In genomic region chr14:25185556-25185958, GRCm38 (mm10) we compare ENCODE assay signal across 8 mouse cellular contexts.
A peak's percentile ranks its signal among the peaks of the same experiment; 100 is the strongest.
DNase-seq lines count a peak whose midpoint lies in the region; ATAC-seq lines count a peak whose summit lies in the region.

No protein-coding gene starts in this region.

- peaks cover 14% of the 10 kb centered on the region for H3K4me1 ChIP-seq in forebrain, embryonic 14.5 days (ENCODE audit: control insufficient read depth, insufficient read depth, low read length)
- H3K4me1 ChIP-seq in kidney, embryonic 16.5 days (ENCODE audit: insufficient read depth, low read length) = peaks cover 28% of the 10 kb centered on the region

- no peak overlapping the region for H3K9ac ChIP-seq in forebrain, embryonic 14.5 days (ENCODE audit: low read length)
- no peak overlapping the region; the same call in 1 of the 2 replicates for H3K9ac ChIP-seq in kidney, embryonic 16.5 days (replicated peaks; ENCODE audit: low read length)

- H3K4me2 ChIP-seq in forebrain, embryonic 14.5 days (ENCODE audit: low read length) = no peak overlapping the region
- H3K4me2 ChIP-seq in kidney, embryonic 16.5 days (replicated peaks; ENCODE audit: low read depth, low read length) = 0 out of 2 replicates have a peak overlapping the region, but pooled peaks have one; percentile 10

- intact Hi-C loops in heart, postnatal 25 days (cut with DNase I) = no loop called here

- ATAC-seq in forebrain, embryonic 14.5 days = peak; percentile 36; the same call in 1 of the 2 replicates
- peak; percentile 35; the same call in 1 of the 2 replicates for ATAC-seq in kidney, embryonic 16.5 days (ENCODE audit: low FRiP score, low TSS enrichment)
- ATAC-seq in monocyte, adult 5-6 weeks (replicated peaks; ENCODE audit: insufficient number of reproducible peaks, low FRiP score, low TSS enrichment, poor library complexity, severe bottlenecking) = no peak

- no peaks in the 10 kb centered on the region for H3K9me3 ChIP-seq in forebrain, embryonic 14.5 days (replicated peaks; ENCODE audit: control insufficient read depth, low read length)
- no peaks in the 10 kb centered on the region for H3K9me3 ChIP-seq in kidney, embryonic 16.5 days (ENCODE audit: low read length)

- peak; percentile 29 for DNase-seq in heart, adult 8-10 months (ENCODE audit: low spot score)
- no peak for DNase-seq in heart, postnatal 25 days (ENCODE audit: low spot score)
- no peak for DNase-seq in forebrain, embryonic 14.5 days (ENCODE audit: low spot score)
- peak; percentile 86 for DNase-seq in retina, postnatal 1 day
- no peak for DNase-seq in urinary bladder, postnatal 4 days (ENCODE audit: low spot score in 2 of 2)
- no peak for DNase-seq in urinary bladder, adult 18-20 months (ENCODE audit: low spot score in 2 of 2)

- H3K36me3 ChIP-seq in forebrain, embryonic 14.5 days (ENCODE audit: control insufficient read depth, insufficient read depth, low read length) = no peaks in the 10 kb centered on the region
- H3K36me3 ChIP-seq in kidney, embryonic 16.5 days (ENCODE audit: insufficient read depth, low read length) = no peaks in the 10 kb centered on the region

- H3K4me3 ChIP-seq in forebrain, embryonic 14.5 days (ENCODE audit: low read depth, low read length) = no peak overlapping the region
- no peak overlapping the region for H3K4me3 ChIP-seq in kidney, embryonic 16.5 days (ENCODE audit: low read length)

- WGBS in forebrain, embryonic 14.5 days = 40% methylated on average over 10 of the region's 10 CpGs
- 29% methylated on average over 10 of the region's 10 CpGs for WGBS in kidney, embryonic 16.5 days

- H3K27ac ChIP-seq in forebrain, embryonic 14.5 days (ENCODE audit: low read depth, low read length) = peak overlapping the region; percentile 65; the same call in 1 of the 2 replicates
- peak overlapping the region; percentile 80 for H3K27ac ChIP-seq in kidney, embryonic 16.5 days (ENCODE audit: low read length)

- no peaks in the 10 kb centered on the region for H3K27me3 ChIP-seq in forebrain, embryonic 14.5 days (replicated peaks; ENCODE audit: control insufficient read depth, insufficient read depth, low read length)
- no peaks in the 10 kb centered on the region for H3K27me3 ChIP-seq in kidney, embryonic 16.5 days (ENCODE audit: insufficient read depth, low read length)

Comparison
In these comparisons a context has a peak if more than half of its experiments do, and no peak if none do; other contexts are left out.
1. DNase-seq: peak in heart, adult 8-10 months (single experiment) and retina, postnatal 1 day (single experiment); none in heart, postnatal 25 days (single experiment), forebrain, embryonic 14.5 days (single experiment), urinary bladder, postnatal 4 days (0 of 2) and urinary bladder, adult 18-20 months (0 of 2).